Mouse (Mus musculus): Measurements from ENCODE around the gene 2900026A02Rik. TPM values are rescaled to one million over a fixed set of nuclear protein-coding genes. Genes with fewer than 3 reads are reported as not detected.
A peak's percentile ranks its signal among the peaks of the same experiment; 100 is the strongest.

2900026A02Rik gene
- polyA plus RNA-seq, 1 experiment from 2014 or later: 9.2 TPM

DNA sequence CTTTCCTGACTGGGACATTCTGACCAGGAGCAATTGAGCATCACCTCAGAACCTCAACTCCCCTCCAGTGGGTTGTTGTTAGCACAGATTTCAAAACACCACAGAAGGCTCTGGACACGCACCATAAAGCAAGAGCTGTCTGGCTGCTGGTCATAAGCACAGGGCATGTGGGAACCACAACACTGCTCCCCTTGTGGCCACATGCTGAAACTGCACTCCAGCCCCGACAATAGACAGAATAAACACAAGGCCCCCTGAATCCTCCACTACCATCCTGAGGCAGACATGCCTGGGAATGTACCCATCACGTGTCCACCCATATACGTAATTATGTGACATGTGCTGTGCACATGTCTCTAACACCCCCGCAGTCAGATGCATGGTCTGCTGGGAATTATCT, 129.9 kb downstream of the 2900026A02Rik start:
- ATAC-seq (ENCODE audit: low read depth) (no peak), DNase-seq (ENCODE audit: low spot score) (peak; percentile 39)
- no peak overlapping the region for H3K9ac ChIP-seq (ENCODE audit: low read depth, low read length)
- H3K9me3 ChIP-seq (ENCODE audit: control insufficient read depth, low read length): no peaks in the 10 kb centered on the region
- no peak overlapping the region for H3K27ac ChIP-seq (replicated peaks; ENCODE audit: low read depth, low read length)
- no peaks in the 10 kb centered on the region for H3K4me1 ChIP-seq (ENCODE audit: control insufficient read depth, insufficient read depth, low read length)
- WGBS: 38% methylated on average over 5 of the region's 5 CpGs
- H3K4me2 ChIP-seq (ENCODE audit: low read depth, low read length): no peak overlapping the region
- H3K4me3 ChIP-seq (ENCODE audit: low read depth, low read length): no peak overlapping the region
- no peaks in the 10 kb centered on the region for H3K36me3 ChIP-seq (ENCODE audit: control insufficient read depth, insufficient read depth, low read length)
- H3K27me3 ChIP-seq (replicated peaks; ENCODE audit: control insufficient read depth, insufficient read depth, low read length): no peaks in the 10 kb centered on the region

DNA sequence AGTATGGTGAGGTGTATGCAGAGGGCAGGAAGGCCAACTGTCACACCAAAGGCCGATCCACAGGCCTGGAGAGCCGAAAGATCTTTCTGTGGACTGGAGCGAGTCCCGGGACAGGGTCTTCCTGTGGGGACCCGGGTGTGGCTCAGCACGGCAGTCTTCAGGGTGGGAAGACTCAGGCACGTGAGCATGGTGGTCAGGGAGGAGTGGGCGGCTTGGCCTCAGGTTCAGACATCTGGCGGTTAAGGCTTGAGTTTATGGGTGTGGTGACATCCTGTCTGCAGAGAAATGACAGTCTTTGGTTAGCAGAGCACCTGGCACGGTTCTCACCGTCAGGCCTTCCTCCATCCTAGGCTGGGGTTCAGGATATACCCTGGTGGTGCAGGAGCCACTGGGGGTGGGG, 130.3 kb downstream of the 2900026A02Rik start:
- WGBS: 84% methylated on average over 9 of the region's 11 CpGs
- H3K27ac ChIP-seq (replicated peaks; ENCODE audit: low read depth, low read length): no peak overlapping the region
- no peak overlapping the region for H3K4me3 ChIP-seq (ENCODE audit: low read depth, low read length)
- no peak overlapping the region for H3K4me2 ChIP-seq (ENCODE audit: low read depth, low read length)
- no peak for DNase-seq (ENCODE audit: low spot score)
- no peaks in the 10 kb centered on the region for H3K36me3 ChIP-seq (ENCODE audit: control insufficient read depth, insufficient read depth, low read length)
- H3K27me3 ChIP-seq (replicated peaks; ENCODE audit: control insufficient read depth, insufficient read depth, low read length): no peaks in the 10 kb centered on the region
- H3K4me1 ChIP-seq (ENCODE audit: control insufficient read depth, insufficient read depth, low read length): no peaks in the 10 kb centered on the region
- H3K9me3 ChIP-seq (ENCODE audit: control insufficient read depth, low read length): no peaks in the 10 kb centered on the region
- no peak for ATAC-seq (ENCODE audit: low read depth)
- H3K9ac ChIP-seq (ENCODE audit: low read depth, low read length): no peak overlapping the region

DNA sequence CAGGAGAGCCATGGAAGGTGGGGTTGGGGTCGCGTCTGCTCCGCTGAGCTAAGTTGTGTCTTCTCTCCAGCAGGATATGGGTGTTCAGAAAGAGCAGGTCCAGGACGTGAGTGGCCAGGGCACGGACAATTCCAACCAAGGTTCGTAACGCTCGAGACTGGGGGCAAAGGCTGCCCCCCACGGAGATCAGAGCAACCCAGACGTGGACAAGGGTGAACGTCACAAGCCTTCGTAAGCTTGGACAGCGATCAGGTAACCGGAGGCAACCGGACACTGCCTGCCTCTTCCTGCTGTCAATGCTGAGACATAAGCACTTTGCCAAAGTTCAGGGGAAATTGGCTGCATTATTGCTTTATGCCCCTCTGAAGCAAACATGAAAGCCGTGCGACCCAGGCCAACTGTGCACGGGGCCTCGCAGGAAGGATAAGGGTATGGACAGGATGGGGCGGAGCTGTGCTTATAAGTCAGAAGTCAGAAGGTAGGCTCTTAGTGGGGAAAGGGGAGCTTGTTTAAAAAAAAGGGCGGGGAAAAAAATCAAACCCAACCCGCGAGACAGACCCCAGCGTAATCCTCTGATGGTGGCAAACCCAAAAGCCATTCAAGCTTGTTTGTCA, 130.9 kb downstream of the 2900026A02Rik start:
- Histone ChIP-seq H3K27ac (replicated peaks; ENCODE audit: low read depth, low read length) (no peak overlapping the region), H3K4me2 (ENCODE audit: low read depth, low read length) (no peak overlapping the region), H3K9me3 (ENCODE audit: control insufficient read depth, low read length) (no peaks in the 10 kb centered on the region), H3K4me3 (ENCODE audit: low read depth, low read length) (no peak overlapping the region), H3K9ac (ENCODE audit: low read depth, low read length) (no peak overlapping the region), H3K36me3 (ENCODE audit: control insufficient read depth, insufficient read depth, low read length) (no peaks in the 10 kb centered on the region), H3K4me1 (ENCODE audit: control insufficient read depth, insufficient read depth, low read length) (no peaks in the 10 kb centered on the region), H3K27me3 (replicated peaks; ENCODE audit: control insufficient read depth, insufficient read depth, low read length) (no peaks in the 10 kb centered on the region)
- no peak for ATAC-seq (ENCODE audit: low read depth)
- 86% methylated on average over 24 of the region's 24 CpGs for WGBS
- no peak for DNase-seq (ENCODE audit: low spot score)

DNA sequence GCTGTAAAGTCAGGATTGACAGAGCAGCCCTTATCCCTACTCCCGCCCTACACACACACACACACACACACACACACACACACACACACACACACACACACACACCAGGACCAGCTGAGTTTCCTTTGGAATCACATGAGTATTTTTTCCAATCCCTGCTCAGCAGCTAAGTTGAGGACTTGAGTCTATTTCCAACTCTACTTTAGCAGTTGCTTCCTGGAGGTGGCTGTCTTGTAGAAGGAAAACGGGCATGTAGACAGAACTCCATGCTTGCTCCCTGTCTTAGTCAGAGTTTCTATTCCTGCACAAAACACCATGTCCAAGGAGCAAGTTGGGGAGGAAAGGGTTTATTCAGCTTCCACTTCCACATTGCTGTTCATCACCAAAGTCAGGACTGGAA, 133.6 kb downstream of the 2900026A02Rik start:
- WGBS: 76% methylated on average over 1 of the region's 2 CpGs
- H3K4me1 ChIP-seq (ENCODE audit: control insufficient read depth, insufficient read depth, low read length): no peaks in the 10 kb centered on the region
- peaks cover 5% of the 10 kb centered on the region; the same call in 1 of the 2 replicates for H3K9me3 ChIP-seq (ENCODE audit: control insufficient read depth, low read length)
- no peaks in the 10 kb centered on the region for H3K27me3 ChIP-seq (replicated peaks; ENCODE audit: control insufficient read depth, insufficient read depth, low read length)
- no peak overlapping the region for H3K9ac ChIP-seq (ENCODE audit: low read depth, low read length)
- no peak overlapping the region for H3K4me2 ChIP-seq (ENCODE audit: low read depth, low read length)
- no peaks in the 10 kb centered on the region for H3K36me3 ChIP-seq (ENCODE audit: control insufficient read depth, insufficient read depth, low read length)
- H3K27ac ChIP-seq (replicated peaks; ENCODE audit: low read depth, low read length): no peak overlapping the region
- DNase-seq (ENCODE audit: low spot score) (no peak), ATAC-seq (ENCODE audit: low read depth) (no peak)
- no peak overlapping the region for H3K4me3 ChIP-seq (ENCODE audit: low read depth, low read length)

DNA sequence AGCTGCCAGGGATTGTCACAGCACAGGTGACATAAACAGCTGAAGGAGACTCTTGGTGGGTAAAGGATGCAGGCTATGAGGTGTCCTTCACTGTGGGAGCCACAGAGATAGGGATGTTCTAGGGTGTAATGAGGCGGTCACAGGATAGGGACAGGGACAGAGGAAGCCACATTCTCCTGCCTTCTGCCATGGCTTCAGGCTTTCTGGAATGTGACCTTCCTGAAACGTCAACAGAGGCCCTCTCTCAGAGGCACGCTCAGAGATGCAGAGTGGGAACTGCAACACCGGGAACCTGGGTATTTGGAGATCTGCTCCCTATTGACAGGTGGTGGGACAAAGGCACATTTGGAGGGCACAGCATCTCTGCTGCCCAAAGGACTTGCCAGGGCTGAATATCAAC, 134.0 kb downstream of the 2900026A02Rik start:
- Histone ChIP-seq H3K4me3 (ENCODE audit: low read depth, low read length) (no peak overlapping the region), H3K27ac (replicated peaks; ENCODE audit: low read depth, low read length) (no peak overlapping the region), H3K9ac (ENCODE audit: low read depth, low read length) (no peak overlapping the region), H3K4me1 (ENCODE audit: control insufficient read depth, insufficient read depth, low read length) (no peaks in the 10 kb centered on the region), H3K4me2 (ENCODE audit: low read depth, low read length) (no peak overlapping the region), H3K36me3 (ENCODE audit: control insufficient read depth, insufficient read depth, low read length) (no peaks in the 10 kb centered on the region), H3K27me3 (replicated peaks; ENCODE audit: control insufficient read depth, insufficient read depth, low read length) (no peaks in the 10 kb centered on the region), H3K9me3 (ENCODE audit: control insufficient read depth, low read length) (peaks cover 5% of the 10 kb centered on the region; the same call in 1 of the 2 replicates)
- no peak for ATAC-seq (ENCODE audit: low read depth)
- no peak for DNase-seq (ENCODE audit: low spot score)
- WGBS: 62% methylated on average over 4 of the region's 4 CpGs

DNA sequence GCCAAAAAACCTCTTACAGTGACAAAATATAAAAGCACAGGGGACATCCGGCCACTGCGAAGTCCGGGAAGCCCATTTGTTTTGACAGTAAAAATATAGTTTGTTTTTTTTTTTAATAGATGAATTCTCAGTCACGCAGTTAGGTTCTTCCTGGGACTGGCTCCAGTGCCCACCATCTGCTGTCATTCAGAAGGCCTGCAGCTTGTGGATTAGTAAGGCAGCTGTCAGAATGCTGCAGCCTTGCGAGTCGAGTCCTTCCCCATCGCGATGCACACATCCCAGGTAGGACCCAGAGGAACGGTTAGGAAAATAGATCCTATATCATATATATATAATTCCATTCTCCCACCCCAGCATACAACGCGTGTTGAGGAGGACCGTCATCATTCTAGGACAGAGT, 134.6 kb downstream of the 2900026A02Rik start:
- Histone ChIP-seq H3K36me3 (ENCODE audit: control insufficient read depth, insufficient read depth, low read length) (no peaks in the 10 kb centered on the region), H3K27me3 (replicated peaks; ENCODE audit: control insufficient read depth, insufficient read depth, low read length) (no peaks in the 10 kb centered on the region), H3K9ac (ENCODE audit: low read depth, low read length) (no peak overlapping the region), H3K4me1 (ENCODE audit: control insufficient read depth, insufficient read depth, low read length) (no peaks in the 10 kb centered on the region), H3K9me3 (ENCODE audit: control insufficient read depth, low read length) (peaks cover 5% of the 10 kb centered on the region; the same call in 1 of the 2 replicates), H3K4me2 (ENCODE audit: low read depth, low read length) (no peak overlapping the region), H3K27ac (replicated peaks; ENCODE audit: low read depth, low read length) (no peak overlapping the region), H3K4me3 (ENCODE audit: low read depth, low read length) (no peak overlapping the region)
- 72% methylated on average over 12 of the region's 12 CpGs for WGBS
- DNase-seq (ENCODE audit: low spot score) (no peak), ATAC-seq (ENCODE audit: low read depth) (no peak)

DNA sequence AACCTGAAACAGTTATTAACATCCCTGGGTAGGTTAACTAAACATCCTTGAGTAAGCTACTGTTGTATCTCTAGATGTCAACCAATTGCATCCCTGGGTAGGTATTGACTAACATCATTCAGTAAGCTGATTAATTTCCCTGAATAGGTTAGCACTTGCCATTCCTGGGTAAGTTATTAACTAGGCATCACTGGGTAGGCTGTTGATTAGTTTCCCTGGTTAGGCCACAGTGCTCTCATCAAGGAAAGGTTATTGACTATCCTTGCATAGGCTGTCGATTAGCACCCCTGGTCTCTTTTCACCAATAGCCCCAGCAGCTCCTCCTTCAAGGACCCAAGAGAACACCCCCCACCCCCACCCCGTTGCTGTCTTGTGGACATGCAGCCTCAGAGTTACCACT, 135.1 kb downstream of the 2900026A02Rik start:
- no peaks in the 10 kb centered on the region for H3K36me3 ChIP-seq (ENCODE audit: control insufficient read depth, insufficient read depth, low read length)
- H3K27ac ChIP-seq (replicated peaks; ENCODE audit: low read depth, low read length): no peak overlapping the region
- H3K9ac ChIP-seq (ENCODE audit: low read depth, low read length): no peak overlapping the region
- no peaks in the 10 kb centered on the region for H3K27me3 ChIP-seq (replicated peaks; ENCODE audit: control insufficient read depth, insufficient read depth, low read length)
- H3K4me3 ChIP-seq (ENCODE audit: low read depth, low read length): no peak overlapping the region
- H3K4me2 ChIP-seq (ENCODE audit: low read depth, low read length): no peak overlapping the region
- no peak for DNase-seq (ENCODE audit: low spot score)
- H3K4me1 ChIP-seq (ENCODE audit: control insufficient read depth, insufficient read depth, low read length): no peaks in the 10 kb centered on the region
- ATAC-seq (ENCODE audit: low read depth): no peak
- peaks cover 5% of the 10 kb centered on the region; the same call in 1 of the 2 replicates for H3K9me3 ChIP-seq (ENCODE audit: control insufficient read depth, low read length)
- 76% methylated on average over 2 of the region's 2 CpGs for WGBS

DNA sequence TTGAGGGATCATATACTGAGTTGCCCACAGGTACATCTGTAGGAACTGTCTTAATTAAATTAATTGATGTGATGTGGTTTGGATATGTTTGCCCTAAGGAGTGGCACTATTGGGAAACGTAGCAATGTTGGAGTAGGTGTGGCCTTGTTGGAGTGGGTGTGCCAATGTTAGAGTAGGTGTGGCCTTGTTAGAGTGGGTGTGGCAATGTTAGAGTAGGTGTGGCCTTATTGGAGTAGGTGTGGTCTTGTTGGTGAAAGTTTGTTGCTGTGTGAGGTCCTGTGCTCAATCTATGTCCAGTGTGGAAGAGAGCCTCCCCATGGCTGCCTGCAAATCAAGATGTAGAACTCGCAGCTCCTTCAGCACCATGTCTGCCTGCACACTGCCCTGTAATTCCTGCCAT, 136.7 kb downstream of the 2900026A02Rik start:
- H3K9ac ChIP-seq (ENCODE audit: low read depth, low read length): no peak overlapping the region
- H3K36me3 ChIP-seq (ENCODE audit: control insufficient read depth, insufficient read depth, low read length): no peaks in the 10 kb centered on the region
- peaks cover 5% of the 10 kb centered on the region; the same call in 1 of the 2 replicates for H3K9me3 ChIP-seq (ENCODE audit: control insufficient read depth, low read length)
- no peak overlapping the region for H3K27ac ChIP-seq (replicated peaks; ENCODE audit: low read depth, low read length)
- H3K27me3 ChIP-seq (replicated peaks; ENCODE audit: control insufficient read depth, insufficient read depth, low read length): no peaks in the 10 kb centered on the region
- DNase-seq (ENCODE audit: low spot score) (no peak), ATAC-seq (ENCODE audit: low read depth) (no peak)
- H3K4me2 ChIP-seq (ENCODE audit: low read depth, low read length): no peak overlapping the region
- no peaks in the 10 kb centered on the region for H3K4me1 ChIP-seq (ENCODE audit: control insufficient read depth, insufficient read depth, low read length)
- H3K4me3 ChIP-seq (ENCODE audit: low read depth, low read length): no peak overlapping the region
- 88% methylated on average over 2 of the region's 2 CpGs for WGBS

All from embryonic facial prominence, embryonic 14.5 days (tissue).